Mouse (Mus musculus): ENCODE data around the gene Rps17. TPM values are rescaled to one million over a fixed set of nuclear protein-coding genes. Genes with fewer than 3 reads are reported as not detected.

The Rps17 gene
- 759 and 1,015 TPM in 2 replicates for polyA plus RNA-seq (2012; rRNA removed; ENCODE audit: low replicate concordance)

GRCm38 (mm10) chr7:81344544-81345446, at the start of gene Rps17:
Gene Rps17, minus strand, starts transcription at chr7:81345254.

Other genes with a start within 250 kb of the Rps17 start
- 0.06 and 0.11 TPM in 2 replicates for gene Slc28a1, start 230.5 kb downstream of the Rps17 start, polyA plus RNA-seq (2012; rRNA removed; ENCODE audit: low replicate concordance)
- gene Pde8a, start 131.7 kb downstream of the Rps17 start, polyA plus RNA-seq (2012; rRNA removed; ENCODE audit: low replicate concordance), result 14.0 and 21.8 TPM in 2 replicates
- 13.0 and 36.7 TPM in 2 replicates for gene Cpeb1, start 110.2 kb upstream of the Rps17 start, polyA plus RNA-seq (2012; rRNA removed; ENCODE audit: low replicate concordance)
- gene Ap3b2, start 148.7 kb upstream of the Rps17 start, polyA plus RNA-seq (2012; rRNA removed; ENCODE audit: low replicate concordance), result 0.34 and 0.65 TPM in 2 replicates
- 3.1 TPM in 1 of 2 replicates, not detected in the other for gene BC048679, start 153.0 kb upstream of the Rps17 start, polyA plus RNA-seq (2012; rRNA removed; ENCODE audit: low replicate concordance)
- gene Fsd2, start 221.7 kb upstream of the Rps17 start, polyA plus RNA-seq (2012; rRNA removed; ENCODE audit: low replicate concordance), result 4.0 and 21.3 TPM in 2 replicates
- gene Whamm, start 226.0 kb upstream of the Rps17 start, polyA plus RNA-seq (2012; rRNA removed; ENCODE audit: low replicate concordance), result 19.9 and 38.4 TPM in 2 replicates